Mouse (Mus musculus): Measurements from ENCODE around the gene Nde1. TPM values are rescaled to one million over a fixed set of nuclear protein-coding genes. Genes with fewer than 3 reads are reported as not detected.

The Nde1 gene
- polyA plus RNA-seq, 1 experiment from 2014 or later = 79.8 TPM

GRCm38 (mm10) chr16:14215156-14215555, 52.1 kb downstream of the Nde1 start:
- H3K36me3 ChIP-seq (ENCODE audit: control insufficient read depth, insufficient read depth, low read length) = no peaks in the 10 kb centered on the region
- no peak for DNase-seq (ENCODE audit: low spot score)
- no peak for ATAC-seq (ENCODE audit: low read depth)
- no peaks in the 10 kb centered on the region for H3K27me3 ChIP-seq (replicated peaks; ENCODE audit: control insufficient read depth, insufficient read depth, low read length)
- H3K4me1 ChIP-seq (ENCODE audit: control insufficient read depth, insufficient read depth, low read length) = no peaks in the 10 kb centered on the region
- 90% methylated on average over 3 of the region's 3 CpGs for WGBS
- H3K9ac ChIP-seq (ENCODE audit: low read depth, low read length) = no peak overlapping the region
- H3K4me3 ChIP-seq (ENCODE audit: low read depth, low read length) = no peak overlapping the region
- H3K4me2 ChIP-seq (ENCODE audit: low read depth, low read length) = no peak overlapping the region
- no peaks in the 10 kb centered on the region for H3K9me3 ChIP-seq (ENCODE audit: control insufficient read depth, low read length)
- no peak overlapping the region for H3K27ac ChIP-seq (replicated peaks; ENCODE audit: low read depth, low read length)

- Histone ChIP-seq H3K36me3 (ENCODE audit: control insufficient read depth, insufficient read depth, low read length) (no peaks in the 10 kb centered on the region), H3K4me1 (ENCODE audit: control insufficient read depth, insufficient read depth, low read length) (no peaks in the 10 kb centered on the region), H3K27ac (replicated peaks; ENCODE audit: low read depth, low read length) (no peak overlapping the region), H3K9ac (ENCODE audit: low read depth, low read length) (no peak overlapping the region), H3K27me3 (replicated peaks; ENCODE audit: control insufficient read depth, insufficient read depth, low read length) (no peaks in the 10 kb centered on the region), H3K9me3 (ENCODE audit: control insufficient read depth, low read length) (no peaks in the 10 kb centered on the region), H3K4me2 (ENCODE audit: low read depth, low read length) (no peak overlapping the region), H3K4me3 (ENCODE audit: low read depth, low read length) (no peak overlapping the region)
- 18% methylated on average over 6 of the region's 6 CpGs for WGBS
- ATAC-seq (ENCODE audit: low read depth) = peak; percentile 62
- DNase-seq (ENCODE audit: low spot score) = peak; percentile 66
Measured at GRCm38 (mm10) chr16:14237100-14237723, 74.1 kb downstream of the Nde1 start.

- Histone ChIP-seq H3K9me3 (ENCODE audit: control insufficient read depth, low read length) (no peaks in the 10 kb centered on the region), H3K4me2 (ENCODE audit: low read depth, low read length) (no peak overlapping the region), H3K27ac (replicated peaks; ENCODE audit: low read depth, low read length) (no peak overlapping the region), H3K9ac (ENCODE audit: low read depth, low read length) (no peak overlapping the region), H3K4me1 (ENCODE audit: control insufficient read depth, insufficient read depth, low read length) (no peaks in the 10 kb centered on the region), H3K4me3 (ENCODE audit: low read depth, low read length) (no peak overlapping the region), H3K36me3 (ENCODE audit: control insufficient read depth, insufficient read depth, low read length) (no peaks in the 10 kb centered on the region), H3K27me3 (replicated peaks; ENCODE audit: control insufficient read depth, insufficient read depth, low read length) (no peaks in the 10 kb centered on the region)
- DNase-seq (ENCODE audit: low spot score) (peak; percentile 59), ATAC-seq (ENCODE audit: low read depth) (no peak)
- WGBS = 61% methylated on average over 3 of the region's 3 CpGs
Measured at GRCm38 (mm10) chr16:14242059-14242458, 79.0 kb downstream of the Nde1 start.

MicroRNAs encoded within 50 kb of the gene (microRNA counts, 519-probe panel; counts per million panel counts)
- 2,601 counts per million, percentile 54 among the panel's probes with 10 or more counts for microRNA mmu-miR-484

Small RNA genes within 50 kb of the gene (microRNA-seq; reads per million reads assigned to microRNA genes)
- not detected for gene Gm27671 (ENCODE audit: borderline number of aligned reads)
- 2,413 reads per million, percentile 82 among the genes with 10 or more reads in this experiment for gene Mir484 (ENCODE audit: borderline number of aligned reads)

Other genes starting within 250 kb of the Nde1 start
- 5.1 and 5.5 TPM in 2 replicates for gene 2900011O08Rik, start 176.7 kb upstream of the Nde1 start, polyA plus RNA-seq (2014; fragmentation: Nextera tagmentation; extraction: Ambion mirVana)
- not detected in 2 replicates for gene Ifitm7, start 176.4 kb upstream of the Nde1 start, polyA plus RNA-seq (2014; fragmentation: Nextera tagmentation; extraction: Ambion mirVana)
- 14.8 and 14.9 TPM in 2 replicates for gene Marf1, start 76 bp downstream of the Nde1 start, polyA plus RNA-seq (2014; fragmentation: Nextera tagmentation; extraction: Ambion mirVana)
- gene Myh11, start 128.1 kb downstream of the Nde1 start, polyA plus RNA-seq (2014; fragmentation: Nextera tagmentation; extraction: Ambion mirVana) = 2.7 and 4.0 TPM in 2 replicates
- gene Fopnl, start 154.1 kb downstream of the Nde1 start, polyA plus RNA-seq (2014; fragmentation: Nextera tagmentation; extraction: Ambion mirVana) = 126 and 148 TPM in 2 replicates
- 9.7 and 10.4 TPM in 2 replicates for gene Abcc1, start 198.3 kb downstream of the Nde1 start, polyA plus RNA-seq (2014; fragmentation: Nextera tagmentation; extraction: Ambion mirVana)

Measured in embryonic facial prominence, embryonic 14.5 days (tissue).